Mouse (Mus musculus): ENCODE results near the gene Spsb4. TPM values are rescaled to one million over a fixed set of nuclear protein-coding genes. Genes with fewer than 3 reads are reported as not detected.
A peak's percentile ranks its signal among the peaks of the same experiment; 100 is the strongest.

Spsb4 gene
- polyA plus RNA-seq, 1 experiment from 2014 or later = 23.4 TPM

GRCm38 (mm10) chr9:96980037-96980997, 38.3 kb downstream of the Spsb4 start:
- no peak for ATAC-seq
- 56% methylated on average over 10 of the region's 10 CpGs for WGBS
- Histone ChIP-seq H3K27me3 (replicated peaks; ENCODE audit: control insufficient read depth, insufficient read depth, low read length) (no peaks in the 10 kb centered on the region), H3K27ac (ENCODE audit: low read depth, low read length) (no peak overlapping the region), H3K4me3 (ENCODE audit: low read depth, low read length) (no peak overlapping the region), H3K9me3 (ENCODE audit: control insufficient read depth) (no peaks in the 10 kb centered on the region), H3K4me1 (replicated peaks; ENCODE audit: control insufficient read depth, insufficient read depth, low read length) (peaks cover 18% of the 10 kb centered on the region), H3K4me2 (replicated peaks; ENCODE audit: low read depth) (no peak overlapping the region; the same call in 1 of the 2 replicates), H3K36me3 (ENCODE audit: control insufficient read depth, insufficient read depth) (no peaks in the 10 kb centered on the region), H3K9ac (ENCODE audit: low read depth, low read length) (no peak overlapping the region)
- TF ChIP-seq CTCF (IDR thresholded peaks at IDR 0.05; ENCODE audit: low read depth) = no peak

GRCm38 (mm10) chr9:96979417-96980030, 39.1 kb downstream of the Spsb4 start:
- Histone ChIP-seq H3K9me3 (ENCODE audit: control insufficient read depth) (no peaks in the 10 kb centered on the region), H3K36me3 (ENCODE audit: control insufficient read depth, insufficient read depth) (no peaks in the 10 kb centered on the region), H3K4me1 (replicated peaks; ENCODE audit: control insufficient read depth, insufficient read depth, low read length) (peaks cover 15% of the 10 kb centered on the region), H3K4me3 (ENCODE audit: low read depth, low read length) (no peak overlapping the region), H3K4me2 (replicated peaks; ENCODE audit: low read depth) (peak overlapping the region; percentile 10; the same call in 1 of the 2 replicates), H3K27me3 (replicated peaks; ENCODE audit: control insufficient read depth, insufficient read depth, low read length) (no peaks in the 10 kb centered on the region), H3K9ac (ENCODE audit: low read depth, low read length) (no peak overlapping the region), H3K27ac (ENCODE audit: low read depth, low read length) (peak overlapping the region; percentile 5; the same call in 1 of the 2 replicates)
- WGBS = 22% methylated on average over 13 of the region's 13 CpGs
- TF ChIP-seq CTCF (IDR thresholded peaks at IDR 0.05; ENCODE audit: low read depth) = no peak
- ATAC-seq = peak; percentile 31; the same call in 1 of the 2 replicates

- WGBS = 54% methylated on average over 10 of the region's 10 CpGs
Observed at GRCm38 (mm10) chr9:96978147-96978782, 40.4 kb downstream of the Spsb4 start.

GRCm38 (mm10) chr9:96977287-96978145, 41.1 kb downstream of the Spsb4 start:
- 62% methylated on average over 13 of the region's 13 CpGs for WGBS
- Histone ChIP-seq H3K4me2 (replicated peaks; ENCODE audit: low read depth) (no peak overlapping the region), H3K9ac (ENCODE audit: low read depth, low read length) (no peak overlapping the region), H3K4me3 (ENCODE audit: low read depth, low read length) (no peak overlapping the region), H3K27me3 (replicated peaks; ENCODE audit: control insufficient read depth, insufficient read depth, low read length) (no peaks in the 10 kb centered on the region), H3K9me3 (ENCODE audit: control insufficient read depth) (no peaks in the 10 kb centered on the region), H3K4me1 (replicated peaks; ENCODE audit: control insufficient read depth, insufficient read depth, low read length) (peaks cover 19% of the 10 kb centered on the region), H3K36me3 (ENCODE audit: control insufficient read depth, insufficient read depth) (no peaks in the 10 kb centered on the region), H3K27ac (ENCODE audit: low read depth, low read length) (no peak overlapping the region)
- no peak for TF ChIP-seq CTCF (IDR thresholded peaks at IDR 0.05; ENCODE audit: low read depth)
- 0 out of 2 replicates have a peak, but pooled peaks have one; percentile 10 for ATAC-seq

More at GRCm38 (mm10) chr9:96978147-96978782, 40.4 kb downstream of the Spsb4 start:
- H3K4me2 ChIP-seq (replicated peaks; ENCODE audit: low read depth) = no peak overlapping the region
- no peak overlapping the region for H3K4me3 ChIP-seq (ENCODE audit: low read depth, low read length)
- ATAC-seq = peak; percentile 66
- no peaks in the 10 kb centered on the region for H3K9me3 ChIP-seq (ENCODE audit: control insufficient read depth)
- no peak for TF ChIP-seq CTCF (IDR thresholded peaks at IDR 0.05; ENCODE audit: low read depth)
- H3K27ac ChIP-seq (ENCODE audit: low read depth, low read length) = peak overlapping the region; percentile 35; the same call in 1 of the 2 replicates
- no peaks in the 10 kb centered on the region for H3K36me3 ChIP-seq (ENCODE audit: control insufficient read depth, insufficient read depth)
- H3K4me1 ChIP-seq (replicated peaks; ENCODE audit: control insufficient read depth, insufficient read depth, low read length) = peaks cover 15% of the 10 kb centered on the region
- no peaks in the 10 kb centered on the region for H3K27me3 ChIP-seq (replicated peaks; ENCODE audit: control insufficient read depth, insufficient read depth, low read length)
- H3K9ac ChIP-seq (ENCODE audit: low read depth, low read length) = no peak overlapping the region

- no peak for TF ChIP-seq CTCF (IDR thresholded peaks at IDR 0.05; ENCODE audit: low read depth)
- no peaks in the 10 kb centered on the region for H3K27me3 ChIP-seq (replicated peaks; ENCODE audit: control insufficient read depth, insufficient read depth, low read length)
- no peaks in the 10 kb centered on the region for H3K9me3 ChIP-seq (ENCODE audit: control insufficient read depth)
- H3K4me2 ChIP-seq (replicated peaks; ENCODE audit: low read depth) = no peak overlapping the region
- H3K9ac ChIP-seq (ENCODE audit: low read depth, low read length) = no peak overlapping the region
- H3K27ac ChIP-seq (ENCODE audit: low read depth, low read length) = no peak overlapping the region; the same call in 1 of the 2 replicates
- peaks cover 6% of the 10 kb centered on the region for H3K4me1 ChIP-seq (replicated peaks; ENCODE audit: control insufficient read depth, insufficient read depth, low read length)
- H3K4me3 ChIP-seq (ENCODE audit: low read depth, low read length) = no peak overlapping the region
- 75% methylated on average over 9 of the region's 9 CpGs for WGBS
- no peak for ATAC-seq
- no peaks in the 10 kb centered on the region for H3K36me3 ChIP-seq (ENCODE audit: control insufficient read depth, insufficient read depth)
Observed at GRCm38 (mm10) chr9:96973091-96973490, 45.6 kb downstream of the Spsb4 start.

Data from intestine, postnatal 0 days (tissue).